ENCODE assay signal across 21 mouse cellular contexts in genomic region chr6:108989506-108989905, GRCm38 (mm10).
DNase-seq lines count a peak whose midpoint lies in the region; ATAC-seq lines count a peak whose summit lies in the region.
"Had no signal": no experiment of that assay in that cellular context is flagged by ENCODE, and none has a peak within 500 bp of the region (broad histone marks: within the 10 kb centered on the region; RNA-seq: fewer than 3 reads in every experiment).

No protein-coding gene starts in this region.

- H3K36me3 ChIP-seq in heart, embryonic 11.5 days (ENCODE audit: control insufficient read depth, insufficient read depth, low read length) = no peaks in the 10 kb centered on the region
- H3K36me3 ChIP-seq in stomach, embryonic 15.5 days = no peaks in the 10 kb centered on the region
- no peaks in the 10 kb centered on the region for H3K36me3 ChIP-seq in liver, embryonic 12.5 days
- H3K36me3 ChIP-seq: hindbrain, embryonic 10.5 days; midbrain, embryonic 15.5 days; neural tube, embryonic 15.5 days had no signal

- ATAC-seq in heart, embryonic 11.5 days (replicated peaks; ENCODE audit: insufficient number of reproducible peaks, low FRiP score, low TSS enrichment) = no peak
- peak; percentile 35; the same call in 1 of the 2 replicates for ATAC-seq in stomach, embryonic 15.5 days (ENCODE audit: insufficient read depth, low FRiP score, low read depth)
- no peak for ATAC-seq in liver, embryonic 12.5 days
- ATAC-seq: midbrain, embryonic 15.5 days had no signal

- WGBS in heart, embryonic 11.5 days (ENCODE audit: insufficient replicate concordance) = 87% methylated on average over 4 of the region's 4 CpGs
- 74% methylated on average over 4 of the region's 4 CpGs for WGBS in stomach, embryonic 15.5 days
- 76% methylated on average over 4 of the region's 4 CpGs for WGBS in liver, embryonic 12.5 days (ENCODE audit: insufficient replicate concordance)

- no peak overlapping the region for H3K9ac ChIP-seq in heart, embryonic 11.5 days (ENCODE audit: low read depth, low read length)
- no peak overlapping the region for H3K9ac ChIP-seq in stomach, embryonic 15.5 days
- H3K9ac ChIP-seq in liver, embryonic 12.5 days = no peak overlapping the region
- H3K9ac ChIP-seq: midbrain, embryonic 15.5 days; neural tube, embryonic 15.5 days had no signal

- H3K4me2 ChIP-seq in heart, embryonic 11.5 days = no peak overlapping the region
- no peak overlapping the region for H3K4me2 ChIP-seq in stomach, embryonic 15.5 days
- no peak overlapping the region for H3K4me2 ChIP-seq in liver, embryonic 12.5 days
- H3K4me2 ChIP-seq: liver, embryonic 11.5 days; midbrain, embryonic 15.5 days; neural tube, embryonic 15.5 days had no signal

- no peaks in the 10 kb centered on the region for H3K27me3 ChIP-seq in heart, embryonic 11.5 days (ENCODE audit: control insufficient read depth, insufficient read depth, low read length)
- H3K27me3 ChIP-seq in stomach, embryonic 15.5 days (replicated peaks) = no peaks in the 10 kb centered on the region
- H3K27me3 ChIP-seq in liver, embryonic 12.5 days (replicated peaks) = no peaks in the 10 kb centered on the region
- H3K27me3 ChIP-seq: CH12.LX; midbrain, embryonic 15.5 days; neural tube, embryonic 15.5 days had no signal

- H3K4me3 ChIP-seq in heart, embryonic 11.5 days (ENCODE audit: low read depth, low read length) = no peak overlapping the region
- H3K4me3 ChIP-seq in stomach, embryonic 15.5 days (replicated peaks) = no peak overlapping the region
- H3K4me3 ChIP-seq in liver, embryonic 12.5 days = no peak overlapping the region
- H3K4me3 ChIP-seq: hindbrain, embryonic 10.5 days; midbrain, embryonic 15.5 days; neural tube, embryonic 15.5 days had no signal

- H3K27ac ChIP-seq in heart, embryonic 11.5 days (ENCODE audit: low read depth, low read length) = no peak overlapping the region
- no peak overlapping the region for H3K27ac ChIP-seq in stomach, embryonic 15.5 days
- H3K27ac ChIP-seq in liver, embryonic 12.5 days = no peak overlapping the region
- H3K27ac ChIP-seq: hindbrain, embryonic 10.5 days; midbrain, embryonic 15.5 days; neural tube, embryonic 15.5 days had no signal

- no peaks in the 10 kb centered on the region; the same call in 1 of the 2 replicates for H3K9me3 ChIP-seq in heart, embryonic 11.5 days (replicated peaks; ENCODE audit: control insufficient read depth, low read length)
- H3K9me3 ChIP-seq in stomach, embryonic 15.5 days = no peaks in the 10 kb centered on the region
- no peaks in the 10 kb centered on the region for H3K9me3 ChIP-seq in liver, embryonic 12.5 days (replicated peaks)
- H3K9me3 ChIP-seq: hindbrain, embryonic 10.5 days; midbrain, embryonic 15.5 days; neural tube, embryonic 15.5 days had no signal

- H3K4me1 ChIP-seq in heart, embryonic 11.5 days (ENCODE audit: control insufficient read depth, insufficient read depth, low read length) = no peaks in the 10 kb centered on the region
- no peaks in the 10 kb centered on the region for H3K4me1 ChIP-seq in stomach, embryonic 15.5 days
- H3K4me1 ChIP-seq in liver, embryonic 12.5 days = no peaks in the 10 kb centered on the region
- H3K4me1 ChIP-seq: hindbrain, embryonic 10.5 days; neural tube, embryonic 15.5 days had no signal

- DNase-seq in heart, adult 18-20 months = peak; percentile 54 to 74
- peak; percentile 21 for DNase-seq in gastrocnemius, postnatal 10 days
- peak; percentile 58 to 61 for DNase-seq in heart, adult 9 months (ENCODE audit: low spot score in 2 of 2)
- DNase-seq in right cerebral cortex, postnatal 4 days = no peak
- DNase-seq: adrenal gland, postnatal 25 days; cerebellum, adult 11-12 months; cerebellum, postnatal 25 days; kidney, adult 18-20 months; kidney, postnatal 14 days; left cerebral cortex, postnatal 4 days; lung, adult 2 months; right cerebral cortex, postnatal 25 days; thymus, postnatal 25 days had no signal
